Mouse (Mus musculus) spleen, embryonic (tissue): Measurements from ENCODE around the gene Lsp1.

Experiments used
- CTCF ChIA-PET: fragments of 350-600 bp; sonication (Branson Sonifier 250); formaldehyde crosslinking; loops from one replicate; lab custom pipeline; 2022; lab: Charles Lee

Lsp1 gene

DNA sequence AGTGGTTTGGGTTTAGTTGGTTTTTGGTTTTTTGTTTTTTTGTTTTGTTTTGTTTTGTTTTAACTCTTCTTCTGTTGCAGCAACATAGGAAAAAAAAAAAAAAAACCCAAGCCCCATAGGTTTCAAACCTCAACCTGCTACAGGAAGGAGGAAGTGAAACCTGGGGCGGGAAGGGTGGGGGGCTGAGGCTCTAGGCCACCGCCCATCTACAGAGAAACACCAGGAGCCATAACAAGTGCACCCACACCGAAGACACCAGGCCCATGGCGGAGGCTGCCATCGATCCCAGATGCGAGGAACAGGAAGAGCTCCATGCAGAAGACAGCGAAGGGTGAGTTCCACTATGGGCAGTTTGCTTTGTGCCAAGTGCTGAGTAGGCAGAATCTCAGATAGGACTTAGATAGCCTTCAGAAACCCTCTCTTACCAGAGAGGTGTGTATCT lies at the start of gene Lsp1:
TSS of gene Lsp1 (plus strand) at position 174 of the 442 bp plus-strand sequence.
- CTCF ChIA-PET: interaction anchor here (0.6 to 1.0 kb wide), 4 partner anchors 12 to 1476 kb away, joined by 3 to 7 read pairs (median 6); no protein-coding TSS in a partner anchor

DNA sequence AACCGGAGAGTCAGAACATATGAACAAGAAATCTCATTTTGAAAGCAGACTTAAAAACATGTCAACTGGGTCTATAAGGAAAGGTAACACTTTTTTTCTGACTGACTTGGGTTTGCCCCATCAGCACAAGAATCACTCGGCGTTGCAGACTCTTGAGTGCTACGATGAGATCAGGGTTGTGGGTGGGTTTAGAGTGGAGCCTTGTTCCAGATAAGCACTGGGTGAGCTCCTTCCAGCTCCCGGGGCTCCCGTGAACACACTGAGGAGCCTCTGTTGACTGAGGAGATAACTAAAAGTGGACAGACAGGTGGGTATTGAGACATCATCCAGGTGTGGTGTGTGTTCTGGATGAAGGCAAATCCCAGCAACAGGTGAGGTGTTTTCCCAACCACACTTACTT lies 47.3 kb upstream of the Lsp1 start:
- CTCF ChIA-PET: no interaction called here

GRCm38 (mm10) chr7:142415314-142415713 lies 45.3 kb upstream of the Lsp1 start:
- CTCF ChIA-PET: no interaction called here

DNA sequence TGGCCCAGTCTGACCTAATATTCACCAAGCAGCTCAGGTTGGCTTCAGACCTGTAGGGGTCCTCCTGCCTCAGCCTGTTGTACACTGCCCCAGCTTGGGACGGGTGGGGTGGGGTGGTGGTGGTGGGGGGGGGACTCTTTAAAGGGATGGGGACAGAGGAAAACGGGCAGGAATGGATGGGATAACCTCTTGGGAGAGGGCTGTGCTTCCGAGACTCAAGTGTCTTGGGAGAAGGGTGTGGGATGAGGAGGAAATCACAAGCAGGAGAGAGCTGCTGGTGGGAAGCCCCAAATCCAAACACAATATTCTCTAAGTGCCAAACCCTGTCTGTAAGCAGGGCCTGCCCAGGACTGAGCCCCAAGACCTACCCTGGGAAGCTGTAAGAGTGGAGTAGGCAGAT lies 44.4 kb upstream of the Lsp1 start:
- CTCF ChIA-PET: interaction anchor here (0.5 kb wide), 1 partner anchor 63 kb away, joined by 6 read pairs; no protein-coding TSS in a partner anchor

- CTCF ChIA-PET: no interaction called here
These were observed 42.6 kb upstream of the Lsp1 start for GRCm38 (mm10) chr7:142418027-142418426.

DNA sequence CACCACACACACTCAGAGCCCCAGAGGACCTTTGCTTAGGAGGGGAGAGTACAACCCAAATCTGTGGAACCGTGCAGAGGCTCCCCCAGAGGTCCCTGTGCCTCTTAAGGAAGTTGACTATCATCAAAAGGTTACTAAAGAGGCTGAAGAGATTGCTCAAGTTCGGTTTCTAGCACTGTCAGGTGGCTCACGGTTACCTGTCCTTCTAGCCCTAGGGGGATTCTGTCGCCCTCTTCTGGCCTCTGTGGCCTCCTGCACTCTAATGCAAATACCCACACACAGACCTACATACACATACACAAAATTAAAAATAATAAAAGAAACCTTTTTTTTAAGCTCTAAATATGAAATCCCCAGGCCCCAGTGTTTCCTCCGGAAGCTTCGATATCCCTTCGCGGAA lies 41.9 kb upstream of the Lsp1 start:
- CTCF ChIA-PET: no interaction called here

DNA sequence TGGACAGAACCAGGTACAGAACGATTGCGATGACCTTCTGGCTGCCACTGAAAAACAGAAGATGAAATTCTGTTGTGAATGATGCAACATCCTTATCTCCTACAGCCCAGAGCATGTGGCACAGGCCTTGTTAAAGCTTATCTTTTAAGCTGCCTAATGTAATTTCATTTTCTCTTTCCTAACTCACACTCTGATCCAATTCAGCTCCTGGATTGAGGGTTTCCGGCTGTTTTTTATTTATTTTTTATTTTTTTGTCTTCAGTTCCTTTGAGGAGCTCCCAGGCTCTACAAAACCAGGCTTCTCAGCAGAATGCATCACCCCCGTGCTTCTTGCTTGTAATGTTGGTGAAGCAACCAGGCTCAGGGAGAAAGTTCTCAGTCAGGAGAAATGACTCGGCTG lies 40.7 kb upstream of the Lsp1 start:
- CTCF ChIA-PET: no interaction called here

DNA sequence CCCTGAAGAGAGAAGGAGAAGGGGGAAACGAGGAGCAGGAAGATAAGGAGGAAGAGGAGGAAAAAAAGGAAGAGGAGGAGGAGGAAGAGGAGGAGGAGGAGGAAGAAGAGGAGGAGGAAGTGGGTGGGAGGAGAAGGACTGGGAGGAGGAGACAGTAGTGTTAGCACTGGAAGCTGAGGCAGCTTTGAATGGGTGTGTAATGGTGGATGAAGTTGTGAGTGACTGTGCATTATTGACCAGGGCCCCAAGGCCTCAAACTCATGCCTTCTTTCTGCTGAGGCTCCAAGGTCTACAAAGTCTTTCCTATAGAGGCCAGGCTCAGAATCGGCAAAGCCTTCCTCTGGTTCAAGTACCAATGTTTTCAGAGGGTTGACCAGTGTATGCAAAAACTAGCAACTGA lies 38.8 kb upstream of the Lsp1 start:
- CTCF ChIA-PET: interaction anchor here (0.8 kb wide), 1 partner anchor 14 kb away, joined by 4 read pairs; no protein-coding TSS in a partner anchor

GRCm38 (mm10) chr7:142425641-142426213 lies 34.9 kb upstream of the Lsp1 start:
- CTCF ChIA-PET: no interaction called here

- CTCF ChIA-PET: no interaction called here
These were observed 32.4 kb upstream of the Lsp1 start for GRCm38 (mm10) chr7:142428213-142428612.

GRCm38 (mm10) chr7:142430160-142430678 lies 30.4 kb upstream of the Lsp1 start:
- CTCF ChIA-PET: interaction anchor here (1.5 kb wide), 1 partner anchor 96 kb away, joined by 4 read pairs; no protein-coding TSS in a partner anchor

- CTCF ChIA-PET: interaction anchor here (0.5 kb wide), 1 partner anchor 292 kb away, joined by 3 read pairs; no protein-coding TSS in a partner anchor
These were observed 29.5 kb upstream of the Lsp1 start for GRCm38 (mm10) chr7:142431106-142431505.

- CTCF ChIA-PET: no interaction called here
These were observed 27.0 kb upstream of the Lsp1 start for GRCm38 (mm10) chr7:142433623-142434022.

GRCm38 (mm10) chr7:142434137-142434865 lies 26.3 kb upstream of the Lsp1 start, which contains the start of gene Syt8:
Gene Syt8 (plus strand): TSS chr7:142434850.
- CTCF ChIA-PET: no interaction called here

DNA sequence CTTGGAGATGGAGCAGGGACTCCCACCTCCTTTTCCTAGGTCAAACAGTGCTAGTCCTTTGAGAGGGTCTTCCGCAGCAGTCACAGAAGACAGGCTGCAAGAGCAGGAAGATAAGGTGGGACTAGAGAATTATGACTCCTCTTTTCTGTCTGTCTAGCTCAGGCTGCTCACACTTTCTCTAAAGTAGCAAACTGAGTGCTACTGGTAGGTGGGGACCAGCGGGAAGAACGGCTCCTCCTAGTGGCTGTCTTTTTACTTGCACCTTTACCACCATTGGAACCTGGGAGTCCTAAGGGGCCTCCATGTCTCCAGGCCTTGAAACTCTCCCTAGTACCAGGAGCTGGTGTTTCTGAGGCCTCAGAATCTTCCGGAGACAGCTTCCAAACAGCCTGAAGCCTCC lies 25.1 kb upstream of the Lsp1 start:
- CTCF ChIA-PET: interaction anchor here (1.1 to 1.3 kb wide), 3 partner anchors 12 to 105 kb away, joined by 3 to 6 read pairs (median 4); no protein-coding TSS in a partner anchor

GRCm38 (mm10) chr7:142437324-142437723 lies 23.3 kb upstream of the Lsp1 start:
- CTCF ChIA-PET: interaction anchor here (0.6 to 1.4 kb wide), 3 partner anchors 40 to 1549 kb away, joined by 4 to 10 read pairs (median 4); no protein-coding TSS in a partner anchor

- CTCF ChIA-PET: interaction anchor here (0.6 to 2.1 kb wide), 6 partner anchors 19 to 143 kb away, joined by 3 to 11 read pairs (median 6); partner anchors contain the start of gene Tnnt3
These were observed 20.6 kb upstream of the Lsp1 start for GRCm38 (mm10) chr7:142439966-142440365.

- CTCF ChIA-PET: interaction anchor here (0.6 to 2.1 kb wide), 6 partner anchors 14 to 107 kb away, joined by 3 to 11 read pairs (median 6); partner anchors contain the start of gene Tnnt3
These were observed 19.9 kb upstream of the Lsp1 start for GRCm38 (mm10) chr7:142440657-142441114.

DNA sequence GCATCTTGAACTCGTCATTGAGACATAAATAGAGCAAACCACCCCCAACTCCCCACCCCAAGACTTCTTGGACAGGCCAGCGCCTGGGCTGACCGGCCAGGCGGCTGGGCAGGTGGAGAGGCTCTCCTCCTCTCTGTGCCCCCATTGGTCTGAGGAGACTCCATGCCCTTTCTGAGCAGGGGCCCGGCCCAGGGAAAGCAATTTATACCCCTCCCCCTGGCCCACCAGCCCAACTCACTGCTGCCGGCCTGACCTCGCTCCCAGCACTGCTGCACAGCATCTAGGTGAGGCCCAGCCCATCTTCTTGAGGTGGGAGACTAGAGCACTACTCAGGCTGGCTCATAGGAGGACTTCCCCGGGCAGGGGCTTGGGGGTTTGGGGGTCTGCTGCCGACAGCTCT lies 19.0 kb upstream of the Lsp1 start, which contains the start of gene Tnni2:
TSS of gene Tnni2 (plus strand) at position 224 of the 400 bp plus-strand sequence.
- CTCF ChIA-PET: interaction anchor here (1.0 to 2.1 kb wide), 2 partner anchors 54 to 56 kb away, joined by 3 to 11 read pairs; no protein-coding TSS in a partner anchor

GRCm38 (mm10) chr7:142442081-142442907 lies 18.3 kb upstream of the Lsp1 start:
- CTCF ChIA-PET: interaction anchor here (1.0 to 2.1 kb wide), 2 partner anchors 53 to 55 kb away, joined by 3 to 11 read pairs; no protein-coding TSS in a partner anchor
